Mouse (Mus musculus) ES-E14 (cell line): ENCODE results near the gene Cmklr1.

ENCODE experiments used
- HCFC1 ChIP-seq: IDR thresholded peaks from 2 replicates; pipeline ENCODE4 v1.6.1; 2012; ENCODE audit warnings: low read length, inconsistent platforms, borderline replicate concordance; ENCODE audit not compliant: insufficient read depth
- MAFK ChIP-seq: IDR thresholded peaks from 2 replicates; pipeline ENCODE4 v1.6.1; 2014; ENCODE audit warnings: mild to moderate bottlenecking, low read depth, low read length, inconsistent platforms; ENCODE audit not compliant: insufficient read depth
- ZC3H11A ChIP-seq: IDR thresholded peaks from 2 replicates; pipeline ENCODE4 v1.6.1; 2012; ENCODE audit warnings: low read depth, mild to moderate bottlenecking, inconsistent platforms, low read length, borderline replicate concordance
- ZNF384 ChIP-seq: IDR thresholded peaks from 2 replicates; pipeline ENCODE4 v1.6.1; 2012; ENCODE audit warnings: low read depth, low read length, inconsistent platforms

GRCm38 (mm10) chr5:113674851-113675250, 24.6 kb upstream of the Cmklr1 start:
- TF ChIP-seq ZC3H11A = no peak
- no peak for TF ChIP-seq ZNF384
- TF ChIP-seq MAFK = no peak
- no peak for TF ChIP-seq HCFC1
